Mouse (Mus musculus): ENCODE data around the gene P4ha3.
A peak's percentile ranks its signal among the peaks of the same experiment; 100 is the strongest.
"Not testable (repeated sequence)": the region's sequence is repeated elsewhere in the genome, so short reads cannot be mapped to it uniquely, and the experiment has no call there.

P4ha3 gene

GRCm38 (mm10) chr7:100285383-100285782 lies at the start of gene P4ha3:
P4ha3 (plus strand) TSS chr7:100285520.
- peak; percentile 28 for DNase-seq

DNA sequence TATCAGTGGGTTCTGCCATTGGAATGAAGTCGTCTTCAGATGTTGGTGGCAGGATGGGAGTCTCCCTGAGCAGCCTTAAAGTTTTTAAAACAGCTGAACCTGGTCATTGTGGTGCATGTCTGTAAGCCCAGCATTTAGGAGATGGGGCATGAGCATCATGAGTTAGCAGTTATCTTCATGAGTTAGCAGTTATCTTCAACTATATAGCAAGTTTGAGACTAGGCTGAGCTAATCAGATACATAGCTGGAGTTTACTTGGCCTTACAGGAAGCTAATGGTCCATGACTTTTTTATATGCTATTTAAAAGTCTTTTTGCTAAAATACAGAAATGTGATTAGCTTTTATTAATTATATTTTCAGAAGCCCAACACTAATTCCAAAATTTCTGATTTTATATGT lies 47.0 kb upstream of the P4ha3 start:
- no peak for DNase-seq

GRCm38 (mm10) chr7:100240601-100241000 lies 44.7 kb upstream of the P4ha3 start:
- no peak for DNase-seq

GRCm38 (mm10) chr7:100243007-100243406 lies 42.3 kb upstream of the P4ha3 start:
- no peak for DNase-seq

DNA sequence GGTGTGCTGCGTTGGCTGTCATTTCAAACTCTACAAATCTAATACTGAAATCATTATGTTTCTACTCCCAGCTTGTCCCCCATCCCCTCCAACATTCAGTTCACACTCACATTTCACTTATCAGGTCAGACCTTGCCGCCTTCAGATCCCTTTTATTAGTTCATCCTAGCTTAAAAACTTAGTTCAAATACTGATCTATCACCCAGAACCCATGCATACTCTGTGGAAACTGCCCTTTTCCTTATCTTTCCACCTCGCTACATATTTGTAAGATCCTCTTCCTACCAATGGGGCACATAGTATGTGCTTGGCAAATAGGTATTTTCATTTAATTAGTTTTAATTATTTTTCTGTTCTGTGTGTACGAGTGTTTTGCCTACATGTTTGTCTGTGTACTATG lies 41.1 kb upstream of the P4ha3 start:
- no peak for DNase-seq

DNA sequence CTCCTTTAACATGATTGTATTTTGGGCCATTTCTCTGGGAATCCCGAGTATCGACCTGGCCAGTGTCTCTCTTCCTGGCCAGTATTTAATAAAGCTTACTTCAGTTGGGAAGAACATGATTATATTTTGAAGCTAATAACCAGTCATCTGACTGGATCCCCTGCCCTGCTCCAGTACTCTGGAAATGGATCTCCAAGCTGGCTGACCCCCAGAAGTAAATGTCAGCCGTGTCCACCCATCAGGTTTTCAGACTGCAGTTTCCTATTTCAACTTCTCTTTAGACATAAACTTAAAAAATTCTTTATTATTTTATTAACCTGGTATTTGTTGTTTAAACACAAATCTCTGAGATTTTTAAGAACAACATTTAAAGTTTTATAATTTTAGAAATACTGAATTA lies 40.1 kb upstream of the P4ha3 start:
- no peak for DNase-seq

GRCm38 (mm10) chr7:100250667-100251066 lies 34.7 kb upstream of the P4ha3 start:
- no peak for DNase-seq

DNA sequence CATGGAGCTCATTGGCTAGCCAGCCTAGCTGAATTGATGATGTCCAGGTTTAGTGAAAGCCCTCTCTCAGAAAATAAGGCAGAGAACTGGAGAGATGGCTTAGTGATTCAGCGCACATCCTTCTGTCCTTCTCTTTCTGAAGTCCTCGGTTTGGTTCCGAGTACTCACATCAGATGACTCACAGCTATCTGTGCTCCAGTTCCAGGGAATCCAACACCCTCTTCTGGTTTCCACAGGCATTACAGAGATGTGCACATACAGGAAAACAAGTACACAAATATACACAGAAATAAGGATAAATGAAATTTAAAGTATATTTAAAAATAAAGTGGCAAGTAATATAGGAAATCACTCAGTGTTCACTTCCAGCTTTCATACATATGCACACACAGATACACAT lies 23.0 kb upstream of the P4ha3 start:
- no peak for DNase-seq

DNA sequence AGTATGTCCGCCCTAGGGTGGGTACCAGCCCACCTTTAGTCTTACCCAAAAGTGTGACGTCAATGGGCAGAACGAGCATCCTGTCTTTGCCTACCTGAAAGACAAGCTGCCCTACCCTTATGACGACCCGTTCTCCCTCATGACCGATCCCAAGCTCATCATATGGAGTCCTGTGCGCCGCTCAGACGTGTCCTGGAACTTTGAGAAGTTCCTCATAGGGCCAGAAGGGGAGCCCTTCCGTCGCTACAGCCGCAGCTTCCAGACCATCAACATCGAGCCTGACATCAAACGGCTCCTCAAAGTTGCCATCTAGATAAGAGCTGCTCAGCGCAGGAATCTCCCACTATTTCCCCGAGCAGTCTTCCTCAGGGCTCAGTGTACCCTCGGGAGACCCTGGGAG lies 20.4 kb upstream of the P4ha3 start:
- DNase-seq: not testable (repeated sequence)

DNA sequence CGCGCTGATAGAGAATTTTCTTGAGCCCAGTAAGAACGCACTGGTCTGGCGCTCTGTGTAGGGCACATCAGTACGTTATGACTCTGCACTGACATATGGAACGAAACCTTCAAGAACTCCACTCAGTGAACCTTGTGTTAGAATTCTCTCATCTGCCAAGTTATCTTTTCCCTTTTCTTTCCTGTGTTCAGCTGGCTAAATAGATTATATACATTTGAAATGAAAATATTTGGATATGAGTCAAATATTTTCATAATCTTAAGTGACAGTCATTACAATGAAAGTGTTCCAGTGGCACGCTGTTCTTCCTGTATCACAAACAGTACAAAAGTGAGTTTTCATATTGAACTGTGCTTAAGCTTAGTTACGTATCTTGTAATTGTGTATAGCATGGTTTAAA lies 13.0 kb upstream of the P4ha3 start:
- no peak for DNase-seq

DNA sequence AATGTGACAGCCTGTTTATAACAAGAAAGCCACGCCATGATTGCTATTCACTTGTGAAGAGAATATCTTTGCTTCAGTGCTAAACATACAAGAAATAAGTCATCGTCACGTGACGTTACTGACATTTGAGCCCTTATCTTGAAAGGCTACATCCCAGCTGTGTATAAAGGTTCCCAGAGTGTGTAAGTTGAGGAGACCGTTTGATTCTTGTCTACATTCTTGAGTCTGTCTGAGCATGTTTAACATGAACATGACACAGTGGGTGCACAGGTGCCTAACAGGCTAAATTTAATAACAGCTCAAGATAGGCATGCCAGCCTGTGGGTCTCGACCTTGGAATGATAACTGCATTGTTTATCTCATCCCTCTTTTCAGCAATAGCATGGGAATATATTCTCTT lies 10.8 kb upstream of the P4ha3 start:
- DNase-seq: no peak

GRCm38 (mm10) chr7:100276397-100276796 lies 8.9 kb upstream of the P4ha3 start:
- peak; percentile 30 for DNase-seq

DNA sequence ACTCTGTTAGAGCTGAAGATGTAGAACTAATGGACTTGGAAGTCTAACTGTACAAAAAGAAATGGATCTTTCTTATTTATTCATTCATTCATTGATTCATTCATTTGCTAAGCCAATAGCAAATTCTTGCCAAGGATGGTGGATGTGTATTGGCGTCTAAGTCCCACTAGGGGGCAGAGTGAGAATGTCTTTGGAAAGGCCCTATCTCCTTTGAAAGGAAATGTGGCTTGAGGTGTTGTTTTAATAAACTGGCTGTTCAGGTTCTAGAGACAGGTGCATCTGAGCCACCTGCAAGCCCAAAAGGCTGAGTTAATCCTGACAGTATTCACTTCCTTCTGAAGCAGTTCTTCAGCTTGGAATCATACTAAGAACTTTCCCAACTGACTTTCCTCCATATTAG lies 5.5 kb upstream of the P4ha3 start:
- peak; percentile 55 for DNase-seq

- no peak for DNase-seq
Measured at GRCm38 (mm10) chr7:100281596-100281995, 3.7 kb upstream of the P4ha3 start.

DNA sequence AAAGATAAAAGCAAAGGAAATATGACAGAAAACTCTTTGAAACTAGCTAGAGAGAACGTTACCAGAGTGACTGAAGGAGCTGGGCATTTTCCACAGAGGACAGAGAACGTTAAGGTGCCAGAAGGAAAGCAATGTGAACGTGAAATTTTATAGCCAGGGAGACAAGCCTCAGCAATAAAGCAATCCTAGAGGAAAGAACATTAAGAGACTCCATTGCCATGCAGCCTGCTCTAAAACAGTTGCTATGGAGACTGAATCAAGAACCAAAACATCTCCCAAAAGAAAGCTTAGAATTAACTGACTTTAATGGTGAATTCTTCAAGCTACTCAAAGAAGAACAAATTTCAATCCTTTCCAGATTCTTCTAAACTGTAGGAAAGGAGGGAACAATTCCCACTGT lies 2.0 kb upstream of the P4ha3 start:
- DNase-seq: no peak

DNA sequence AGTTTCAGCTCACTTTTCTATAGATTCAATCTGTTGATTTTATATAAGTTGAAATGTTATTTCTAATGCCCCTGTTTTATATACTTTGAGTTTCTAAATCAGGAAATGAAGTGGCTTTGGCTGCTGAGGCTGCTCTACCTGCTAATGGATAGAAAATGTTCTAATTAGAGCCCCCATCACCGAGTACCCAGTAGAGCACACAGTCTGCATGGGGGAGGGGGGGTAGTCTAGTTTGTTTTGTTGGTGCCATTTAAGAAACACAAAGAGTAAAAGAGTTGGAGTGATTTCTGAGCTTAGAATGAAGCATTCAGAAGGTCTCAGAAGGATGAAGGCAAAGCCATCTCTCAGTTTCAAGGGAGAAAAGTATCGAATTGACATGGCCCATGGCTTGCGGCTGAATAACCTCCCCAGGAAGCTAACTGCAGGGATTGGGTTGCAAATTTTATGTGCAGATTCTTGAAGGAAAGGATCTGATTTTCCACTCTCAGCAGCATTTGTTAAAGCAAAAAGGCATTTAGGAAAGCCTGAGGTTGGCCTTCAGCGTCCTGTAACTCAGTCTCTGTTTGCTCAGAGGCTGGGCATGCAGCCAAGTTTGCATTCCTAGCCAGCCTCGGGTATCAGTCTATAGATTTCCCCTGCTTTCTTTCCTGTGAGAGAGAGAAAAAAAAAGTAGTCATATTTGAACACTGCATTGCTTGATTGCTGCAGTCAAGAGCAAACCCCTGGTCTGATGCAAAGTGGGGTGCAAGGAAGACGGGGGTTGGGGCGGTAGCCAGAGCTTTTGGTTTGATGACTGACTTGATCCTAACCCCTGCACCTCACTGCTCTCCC lies 2.6 kb downstream of the P4ha3 start:
- peak; percentile 87 for DNase-seq

GRCm38 (mm10) chr7:100288622-100289021 lies 3.3 kb downstream of the P4ha3 start:
- peak; percentile 22 for DNase-seq

DNA sequence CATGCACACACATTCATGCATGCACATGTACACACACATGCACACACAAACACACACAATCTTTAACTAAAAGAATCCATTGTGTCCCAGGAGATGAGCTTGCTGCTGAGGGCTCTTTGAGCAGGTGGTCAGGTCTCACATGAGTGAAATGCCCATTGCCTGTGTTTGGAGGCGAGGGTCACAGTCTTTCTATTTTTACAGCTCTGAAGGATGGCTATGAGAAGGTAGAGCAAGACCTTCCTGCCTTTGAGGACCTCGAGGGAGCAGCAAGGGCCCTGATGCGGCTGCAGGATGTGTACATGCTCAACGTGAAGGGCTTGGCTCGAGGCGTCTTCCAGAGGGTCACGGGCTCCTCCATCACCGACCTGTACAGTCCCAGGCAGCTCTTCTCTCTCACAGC lies 8.2 kb downstream of the P4ha3 start:
- DNase-seq: no peak

DNA sequence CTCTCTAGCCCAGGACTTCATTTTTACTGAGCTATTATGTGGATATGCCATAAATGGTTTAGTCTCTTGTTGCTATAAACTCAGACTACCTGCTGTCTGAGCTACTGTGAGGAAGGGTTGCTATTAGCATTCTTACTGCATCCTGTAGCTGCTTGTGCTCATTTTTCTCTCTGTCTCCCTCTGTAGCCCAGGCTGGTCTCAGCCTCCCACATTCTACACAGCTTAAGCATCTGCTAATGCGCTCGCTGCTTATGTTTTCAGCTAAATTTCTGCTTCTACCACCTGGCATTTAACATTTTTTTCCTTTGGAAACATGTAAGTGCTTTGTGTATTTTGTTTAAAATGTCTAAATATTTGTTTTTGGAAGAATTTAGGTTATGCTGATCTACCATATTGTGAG lies 10.4 kb downstream of the P4ha3 start:
- no peak for DNase-seq

- DNase-seq: no peak
Measured at GRCm38 (mm10) chr7:100296699-100297098, 11.4 kb downstream of the P4ha3 start.

DNA sequence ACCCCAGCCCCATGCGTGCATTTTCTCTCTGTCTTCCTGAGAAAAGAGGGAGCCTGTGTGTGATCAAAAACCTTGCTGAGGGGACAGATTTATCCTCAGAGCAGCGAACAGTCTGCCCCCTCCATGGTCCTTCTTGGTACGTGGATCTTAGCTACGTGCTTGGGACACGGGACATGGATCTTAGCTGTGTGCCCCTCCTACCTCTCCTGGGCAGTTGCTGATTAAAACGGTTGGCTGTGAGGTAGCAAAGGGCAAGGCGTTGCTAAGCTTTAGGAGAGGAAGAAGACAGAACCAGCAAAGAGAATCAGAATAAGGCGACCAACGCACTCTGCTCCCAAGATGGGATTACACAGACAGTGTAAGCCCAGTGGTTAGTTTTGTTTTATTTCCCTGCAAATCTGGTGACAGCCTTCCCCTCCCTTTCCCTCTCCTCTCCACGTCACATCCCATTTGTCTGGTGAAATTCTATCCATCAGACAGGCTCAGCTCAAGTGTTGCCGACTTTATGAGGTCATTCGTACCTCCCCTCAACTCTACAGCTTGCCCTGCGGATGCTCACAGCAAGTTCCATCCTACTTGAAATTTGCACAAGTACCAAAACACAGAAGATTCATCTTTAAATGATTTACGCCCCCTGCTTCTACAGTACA lies 13.7 kb downstream of the P4ha3 start:
- no peak for DNase-seq

- DNase-seq: no peak
Measured at GRCm38 (mm10) chr7:100301390-100301789, 16.1 kb downstream of the P4ha3 start.

GRCm38 (mm10) chr7:100302316-100302715 lies 17.0 kb downstream of the P4ha3 start:
- no peak for DNase-seq

- DNase-seq: no peak
Measured at GRCm38 (mm10) chr7:100305894-100306293, 20.6 kb downstream of the P4ha3 start.

Data from kidney, postnatal 10 days (tissue).